ENCODE assay signal across 1 mouse cellular context in the genomic region with DNA sequence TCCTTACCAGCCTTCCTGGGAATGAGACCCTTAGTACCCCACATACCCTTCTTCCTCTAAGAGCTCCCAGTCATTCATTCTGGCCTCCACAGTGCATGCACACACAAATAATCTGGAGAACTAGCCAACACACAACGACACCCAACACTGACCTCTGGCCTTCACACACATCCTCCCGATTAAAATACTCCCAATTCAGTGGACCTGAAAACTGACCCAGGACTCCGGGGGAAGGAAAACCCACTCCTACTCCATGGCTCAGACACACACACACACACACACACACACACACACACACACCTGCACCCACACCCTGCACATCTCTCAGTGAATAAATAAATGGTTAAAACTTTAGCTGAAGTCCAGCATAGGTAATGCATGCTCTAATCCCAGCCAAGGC.
TF ChIP-seq lines count a peak whose summit lies in the region.

No protein-coding gene starts in this region.

TF ChIP-seq in CH12.LX, 34 proteins besides CTCF, POLR2A, EP300 and RAD21 (continued from another document):
- TF ChIP-seq ZNF384 (IDR thresholded peaks at IDR 0.05; ENCODE audit: low read depth, low read length) (no peak), MAX (IDR thresholded peaks at IDR 0.05; ENCODE audit: low read length) (no peak), PAX5 (IDR thresholded peaks at IDR 0.05; ENCODE audit: low read length) (no peak), SIN3A (IDR thresholded peaks at IDR 0.05; ENCODE audit: low read length) (no peak), MAZ (IDR thresholded peaks at IDR 0.05; ENCODE audit: low read depth, low read length) (no peak), UBTF (IDR thresholded peaks at IDR 0.05; ENCODE audit: low read depth, low read length) (no peak), HCFC1 (IDR thresholded peaks at IDR 0.05; ENCODE audit: low read depth, low read length) (no peak), IRF4 (IDR thresholded peaks at IDR 0.05; ENCODE audit: low read depth, low read length) (no peak), TBP (conservative IDR thresholded peaks at IDR 0.05; ENCODE audit: low read depth, low read length) (no peak)
